Mouse (Mus musculus): ENCODE measurements around the gene Pltp. TPM values are rescaled to one million over a fixed set of nuclear protein-coding genes. Genes with fewer than 3 reads are reported as not detected.
"Not testable (repeated sequence)": the region's sequence is repeated elsewhere in the genome, so short reads cannot be mapped to it uniquely, and the experiment has no call there.

The Pltp gene
- polyA plus RNA-seq, 1 experiment from 2014 or later, result 43.9 TPM

GRCm38 (mm10) chr2:164864593-164864992, 7.1 kb upstream of the Pltp start:
- WGBS, result 67% methylated on average over 4 of the region's 4 CpGs
- TF ChIP-seq CTCF (IDR thresholded peaks at IDR 0.05; ENCODE audit: low read depth), result no peak
- no peak for ATAC-seq (replicated peaks; ENCODE audit: low FRiP score, low read depth)
- Histone ChIP-seq H3K4me3 (replicated peaks; ENCODE audit: low read depth, low read length) (no peak overlapping the region), H3K4me1 (replicated peaks; ENCODE audit: insufficient read depth, low read length) (peaks cover 5% of the 10 kb centered on the region; the same call in 1 of the 2 replicates), H3K27ac (no peak overlapping the region), H3K36me3 (ENCODE audit: insufficient read depth, low read length) (no peaks in the 10 kb centered on the region), H3K9ac (ENCODE audit: low read depth, low read length) (no peak overlapping the region), H3K27me3 (ENCODE audit: insufficient read depth, low read length) (no peaks in the 10 kb centered on the region), H3K9me3 (replicated peaks; ENCODE audit: low read length) (no peaks in the 10 kb centered on the region), H3K4me2 (ENCODE audit: low read length) (no peak overlapping the region)
- DNase-seq (ENCODE audit: low spot score), result no peak

- H3K27me3 ChIP-seq (ENCODE audit: insufficient read depth, low read length); H3K4me2 ChIP-seq (ENCODE audit: low read length); H3K36me3 ChIP-seq (ENCODE audit: insufficient read depth, low read length); H3K4me1 ChIP-seq (replicated peaks; ENCODE audit: insufficient read depth, low read length); H3K9ac ChIP-seq (ENCODE audit: low read depth, low read length); ATAC-seq (replicated peaks; ENCODE audit: low FRiP score, low read depth); H3K27ac ChIP-seq; DNase-seq (ENCODE audit: low spot score); H3K9me3 ChIP-seq (replicated peaks; ENCODE audit: low read length); H3K4me3 ChIP-seq (replicated peaks; ENCODE audit: low read depth, low read length): not testable (repeated sequence)
- 86% methylated on average over 8 of the region's 9 CpGs for WGBS
Measured at GRCm38 (mm10) chr2:164863411-164863810, 5.9 kb upstream of the Pltp start.

GRCm38 (mm10) chr2:164862179-164862861, 4.8 kb upstream of the Pltp start:
- H3K27ac ChIP-seq, result peak overlapping the region; percentile 79
- no peaks in the 10 kb centered on the region for H3K9me3 ChIP-seq (replicated peaks; ENCODE audit: low read length)
- H3K4me1 ChIP-seq (replicated peaks; ENCODE audit: insufficient read depth, low read length), result peaks cover 13% of the 10 kb centered on the region; the same call in 1 of the 2 replicates
- H3K4me2 ChIP-seq (ENCODE audit: low read length), result no peak overlapping the region
- H3K36me3 ChIP-seq (ENCODE audit: insufficient read depth, low read length), result no peaks in the 10 kb centered on the region
- ATAC-seq (replicated peaks; ENCODE audit: low FRiP score, low read depth), result peak; percentile 68
- no peak overlapping the region for H3K9ac ChIP-seq (ENCODE audit: low read depth, low read length)
- 17% methylated on average over 9 of the region's 9 CpGs for WGBS
- no peak for TF ChIP-seq CTCF (IDR thresholded peaks at IDR 0.05; ENCODE audit: low read depth)
- H3K27me3 ChIP-seq (ENCODE audit: insufficient read depth, low read length), result no peaks in the 10 kb centered on the region
- DNase-seq (ENCODE audit: low spot score), result peak; percentile 91
- H3K4me3 ChIP-seq (replicated peaks; ENCODE audit: low read depth, low read length), result no peak overlapping the region

GRCm38 (mm10) chr2:164861094-164861493, 3.6 kb upstream of the Pltp start:
- no peaks in the 10 kb centered on the region for H3K9me3 ChIP-seq (replicated peaks; ENCODE audit: low read length)
- no peaks in the 10 kb centered on the region for H3K36me3 ChIP-seq (ENCODE audit: insufficient read depth, low read length)
- no peak overlapping the region for H3K4me3 ChIP-seq (replicated peaks; ENCODE audit: low read depth, low read length)
- H3K27me3 ChIP-seq (ENCODE audit: insufficient read depth, low read length), result no peaks in the 10 kb centered on the region
- peaks cover 17% of the 10 kb centered on the region; the same call in 1 of the 2 replicates for H3K4me1 ChIP-seq (replicated peaks; ENCODE audit: insufficient read depth, low read length)
- WGBS, result 64% methylated on average over 4 of the region's 4 CpGs
- ATAC-seq (replicated peaks; ENCODE audit: low FRiP score, low read depth) (no peak), DNase-seq (ENCODE audit: low spot score) (no peak)
- H3K27ac ChIP-seq, result no peak overlapping the region
- no peak for TF ChIP-seq CTCF (IDR thresholded peaks at IDR 0.05; ENCODE audit: low read depth)
- no peak overlapping the region for H3K4me2 ChIP-seq (ENCODE audit: low read length)
- no peak overlapping the region for H3K9ac ChIP-seq (ENCODE audit: low read depth, low read length)

GRCm38 (mm10) chr2:164859640-164860432, 2.3 kb upstream of the Pltp start:
- Histone ChIP-seq H3K4me3 (replicated peaks; ENCODE audit: low read depth, low read length) (no peak overlapping the region), H3K27me3 (ENCODE audit: insufficient read depth, low read length) (no peaks in the 10 kb centered on the region; the same call in 1 of the 2 replicates), H3K27ac (no peak overlapping the region), H3K4me2 (ENCODE audit: low read length) (no peak overlapping the region; the same call in 1 of the 2 replicates), H3K9ac (ENCODE audit: low read depth, low read length) (no peak overlapping the region), H3K9me3 (replicated peaks; ENCODE audit: low read length) (no peaks in the 10 kb centered on the region), H3K4me1 (replicated peaks; ENCODE audit: insufficient read depth, low read length) (peaks cover 17% of the 10 kb centered on the region; the same call in 1 of the 2 replicates), H3K36me3 (ENCODE audit: insufficient read depth, low read length) (no peaks in the 10 kb centered on the region)
- WGBS, result 44% methylated on average over 9 of the region's 9 CpGs
- TF ChIP-seq CTCF (IDR thresholded peaks at IDR 0.05; ENCODE audit: low read depth), result no peak
- ATAC-seq (replicated peaks; ENCODE audit: low FRiP score, low read depth), result no peak
- no peak for DNase-seq (ENCODE audit: low spot score)

GRCm38 (mm10) chr2:164859155-164859554, 1.6 kb upstream of the Pltp start:
- 20% methylated on average over 2 of the region's 2 CpGs for WGBS
- TF ChIP-seq CTCF (IDR thresholded peaks at IDR 0.05; ENCODE audit: low read depth), result no peak
- H3K9me3 ChIP-seq (replicated peaks; ENCODE audit: low read length), result no peaks in the 10 kb centered on the region
- DNase-seq (ENCODE audit: low spot score) (peak; percentile 87), ATAC-seq (replicated peaks; ENCODE audit: low FRiP score, low read depth) (no peak)
- peaks cover 17% of the 10 kb centered on the region; the same call in 1 of the 2 replicates for H3K4me1 ChIP-seq (replicated peaks; ENCODE audit: insufficient read depth, low read length)
- no peak overlapping the region for H3K9ac ChIP-seq (ENCODE audit: low read depth, low read length)
- no peak overlapping the region for H3K4me3 ChIP-seq (replicated peaks; ENCODE audit: low read depth, low read length)
- H3K36me3 ChIP-seq (ENCODE audit: insufficient read depth, low read length), result no peaks in the 10 kb centered on the region
- no peak overlapping the region for H3K27ac ChIP-seq
- no peaks in the 10 kb centered on the region; the same call in 1 of the 2 replicates for H3K27me3 ChIP-seq (ENCODE audit: insufficient read depth, low read length)
- no peak overlapping the region for H3K4me2 ChIP-seq (ENCODE audit: low read length)

All from kidney, postnatal 0 days (tissue).